Mouse (Mus musculus) cerebellum, adult 2 months (tissue): Measurements from ENCODE around the gene Hoxd12. TPM values are rescaled to one million over a fixed set of nuclear protein-coding genes. Genes with fewer than 3 reads are reported as not detected.

Experiments
- DNase-seq, 2 experiments: peaks; one replicate each; pipeline ENCODE4 v3.0.0; 2021
- H3K27ac ChIP-seq: fragments of 200-500 bp; 2 replicates; pipeline ENCODE4 v1.5.1; 2012; ENCODE audit warnings: low read length, control low read depth, inconsistent platforms; ENCODE audit not compliant: insufficient read depth
- H3K27me3 ChIP-seq: fragments of 200-500 bp; 2 replicates; pipeline ENCODE4 v1.6.1; 2012; ENCODE audit warnings: inconsistent platforms, mild to moderate bottlenecking, low read length, moderate library complexity; ENCODE audit not compliant: control insufficient read depth, insufficient read depth
- H3K4me1 ChIP-seq: fragments of 200-500 bp; 2 replicates; pipeline ENCODE4 v1.6.1; 2011; ENCODE audit warnings: low read length; ENCODE audit not compliant: control insufficient read depth, insufficient read depth
- H3K4me3 ChIP-seq: fragments of 200-500 bp; replicated peaks from 2 replicates; pipeline ENCODE3; 2011; ENCODE audit warnings: mild to moderate bottlenecking, low read depth, low read length, control low read depth; ENCODE audit not compliant: insufficient read depth
- CTCF ChIP-seq: fragments of 200-500 bp; IDR thresholded peaks from 2 replicates; pipeline ENCODE4 v1.5.1; 2011; ENCODE audit warnings: low read depth, mild to moderate bottlenecking, control low read depth, low read length, moderate library complexity, borderline replicate concordance; ENCODE audit not compliant: insufficient read depth
- POLR2A ChIP-seq: fragments of 200-500 bp; IDR thresholded peaks from 2 replicates; pipeline ENCODE4 v1.6.1; 2011; ENCODE audit warnings: low read length, control low read depth, borderline replicate concordance; ENCODE audit not compliant: insufficient read depth
- WGBS: fragments of 180-500 bp; shearing (Covaris S2); methylation state at CpG from one replicate; pipeline ENCODE4 v1.1.7; 2018; 5-methylcytosine and 5-hydroxymethylcytosine counted together
- polyA plus RNA-seq: library from polyadenylated mRNA; depleted of rRNA; stranded (reverse); fragments of >200 nt; gene quantifications from 2 replicates; pipeline ENCODE4 v1.2.3, GENCODE M21; 2012

Gene Hoxd12
- polyA plus RNA-seq, 1 experiment: not detected

- WGBS: 1% methylated on average over 78 of the region's 78 CpGs
- no peak for TF ChIP-seq CTCF
- no peak for TF ChIP-seq POLR2A
- Histone ChIP-seq H3K4me1 (no peaks in the 10 kb centered on the region), H3K27ac (no peak overlapping the region), H3K27me3 (peaks cover 15% of the 10 kb centered on the region; the same call in 1 of the 2 replicates), H3K4me3 (no peak overlapping the region)
- no peak for DNase-seq
Measured at GRCm38 (mm10) chr2:74681594-74682531, 7.0 kb downstream of the Hoxd12 start.

DNA sequence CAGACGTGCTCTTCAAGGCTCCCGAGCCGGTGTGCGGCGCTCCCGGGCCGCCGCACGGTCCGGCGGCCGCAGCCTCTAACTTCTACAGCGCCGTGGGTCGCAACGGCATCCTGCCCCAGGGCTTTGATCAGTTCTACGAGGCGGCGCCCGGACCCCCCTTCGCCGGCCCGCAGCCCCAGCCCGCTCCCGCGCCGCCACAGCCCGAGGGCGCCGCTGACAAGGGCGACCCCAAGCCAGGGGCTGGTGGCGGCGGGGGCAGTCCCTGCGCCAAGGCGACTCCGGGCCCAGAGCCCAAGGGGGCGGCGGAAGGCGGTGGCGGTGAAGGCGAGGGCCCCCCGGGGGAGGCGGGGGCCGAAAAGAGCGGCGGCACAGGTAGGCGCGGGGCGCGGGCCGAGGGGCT lies 8.0 kb downstream of the Hoxd12 start:
- TF ChIP-seq POLR2A (no peak), CTCF (no peak)
- whole genome bisulfite sequencing: 2% methylated on average over 51 of the region's 51 CpGs
- Histone ChIP-seq H3K27me3 (peaks cover 19% of the 10 kb centered on the region; the same call in 1 of the 2 replicates), H3K4me1 (no peaks in the 10 kb centered on the region), H3K27ac (no peak overlapping the region), H3K4me3 (no peak overlapping the region)
- no peak for DNase-seq

DNA sequence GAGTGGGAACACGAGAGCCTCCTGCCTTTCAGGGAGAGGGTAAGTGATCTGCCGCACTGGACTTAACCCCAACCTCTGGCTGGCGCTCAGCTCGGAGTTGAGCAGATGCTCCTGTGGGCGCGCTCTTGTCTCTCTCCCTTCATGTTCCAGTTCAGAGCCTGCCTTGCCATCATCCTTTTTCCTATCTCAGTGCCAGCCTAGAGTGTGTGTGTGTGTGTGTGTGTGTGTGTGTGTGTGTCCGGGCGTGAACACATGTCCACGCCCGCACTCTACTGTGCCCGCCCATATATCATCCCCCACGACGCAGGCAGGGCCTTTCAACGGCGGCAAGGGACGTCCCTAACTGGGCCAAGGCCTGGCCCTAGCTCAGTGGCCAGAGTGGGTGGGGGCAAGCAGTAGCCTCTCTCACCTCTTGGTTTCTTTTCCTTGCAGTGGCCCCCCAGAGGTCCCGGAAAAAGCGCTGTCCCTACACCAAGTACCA lies 8.7 kb downstream of the Hoxd12 start:
- 3% methylated on average over 18 of the region's 18 CpGs for WGBS
- H3K27ac ChIP-seq: no peak overlapping the region
- no peak for DNase-seq
- no peak overlapping the region for H3K4me3 ChIP-seq
- no peak for TF ChIP-seq POLR2A
- H3K27me3 ChIP-seq: peaks cover 20% of the 10 kb centered on the region; the same call in 1 of the 2 replicates
- H3K4me1 ChIP-seq: no peaks in the 10 kb centered on the region

DNA sequence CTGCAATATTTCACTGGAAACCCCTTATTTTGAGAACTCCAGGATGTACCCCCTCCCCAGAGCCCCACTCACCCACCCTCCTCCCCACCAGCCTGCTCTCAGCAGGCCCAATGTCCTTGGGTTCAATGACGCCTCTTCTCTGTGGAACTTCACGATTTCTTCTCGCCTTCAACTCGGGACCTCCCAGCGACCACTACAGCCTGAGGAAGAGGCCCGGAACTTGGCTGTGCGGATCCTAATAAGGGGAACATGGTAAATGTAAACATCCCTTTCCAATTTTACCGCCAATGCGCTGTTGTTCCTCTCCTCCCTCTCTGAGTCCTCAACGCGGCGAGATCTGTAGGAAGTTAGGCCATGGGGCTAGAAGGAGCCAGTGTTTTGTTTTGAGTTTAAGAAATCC lies 9.3 kb downstream of the Hoxd12 start:
- no peak for TF ChIP-seq POLR2A
- no peak for TF ChIP-seq CTCF
- H3K27ac ChIP-seq: no peak overlapping the region
- no peak for DNase-seq
- H3K4me1 ChIP-seq: no peaks in the 10 kb centered on the region
- WGBS: 3% methylated on average over 12 of the region's 12 CpGs
- H3K27me3 ChIP-seq: peaks cover 18% of the 10 kb centered on the region; the same call in 1 of the 2 replicates
- H3K4me3 ChIP-seq: no peak overlapping the region

- Histone ChIP-seq H3K27me3 (peaks cover 18% of the 10 kb centered on the region; the same call in 1 of the 2 replicates), H3K4me1 (no peaks in the 10 kb centered on the region), H3K4me3 (no peak overlapping the region), H3K27ac (no peak overlapping the region)
- no peak for DNase-seq
- 15% methylated on average over 4 of the region's 4 CpGs for WGBS
- TF ChIP-seq CTCF (no peak), POLR2A (no peak)
Measured at GRCm38 (mm10) chr2:74685059-74685603, 10.3 kb downstream of the Hoxd12 start.

DNA sequence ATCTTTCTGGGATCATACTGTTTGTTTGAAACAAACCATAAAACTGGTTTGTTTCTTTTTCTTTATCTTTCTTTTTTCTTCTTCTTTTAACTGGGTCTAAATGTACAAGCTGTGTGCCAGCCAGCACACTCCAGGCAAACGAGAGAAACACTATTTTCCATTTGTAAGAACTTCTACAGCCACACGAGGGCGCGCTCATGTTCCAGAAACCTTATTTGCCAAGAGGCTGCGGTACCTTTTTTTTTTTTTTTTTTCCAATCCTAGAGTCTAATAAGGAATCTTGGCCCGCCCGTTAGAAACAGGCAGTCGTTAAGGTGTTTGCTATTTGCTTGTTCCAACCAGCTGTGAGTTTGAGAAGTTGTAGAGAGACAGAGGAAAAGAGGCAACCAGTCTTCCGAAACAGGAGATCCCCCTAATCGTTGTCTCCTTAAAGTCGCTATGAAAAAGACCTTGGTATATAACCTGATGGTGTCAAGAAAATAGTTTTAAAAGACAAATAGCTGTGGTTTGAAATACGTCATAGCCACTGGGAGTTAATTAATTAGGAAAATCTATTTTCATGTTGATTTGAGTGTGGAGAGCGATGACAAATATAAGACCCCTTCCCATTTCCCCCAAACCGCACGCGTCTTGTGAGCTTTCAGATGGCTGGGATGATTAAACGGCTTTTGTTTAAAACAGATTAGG lies 11.6 kb downstream of the Hoxd12 start:
- TF ChIP-seq POLR2A (no peak), CTCF (peak; percentile 15; the same call in 1 of the 2 replicates)
- no peak for DNase-seq
- no peak overlapping the region for H3K4me3 ChIP-seq
- no peaks in the 10 kb centered on the region for H3K4me1 ChIP-seq
- H3K27ac ChIP-seq: no peak overlapping the region
- 9% methylated on average over 17 of the region's 17 CpGs for WGBS
- peaks cover 21% of the 10 kb centered on the region; the same call in 1 of the 2 replicates for H3K27me3 ChIP-seq

- peaks cover 24% of the 10 kb centered on the region; the same call in 1 of the 2 replicates for H3K27me3 ChIP-seq
- no peak overlapping the region for H3K4me3 ChIP-seq
- 4% methylated on average over 27 of the region's 27 CpGs for WGBS
- H3K4me1 ChIP-seq: no peaks in the 10 kb centered on the region
- H3K27ac ChIP-seq: no peak overlapping the region
- no peak for DNase-seq
- TF ChIP-seq CTCF (no peak), POLR2A (no peak)
Measured at GRCm38 (mm10) chr2:74686988-74687697, 12.3 kb downstream of the Hoxd12 start.
